Mouse (Mus musculus) Muller cell, postnatal 12 days (primary cell): ENCODE measurements around the gene Mfsd6l.

Experiments
- DNase-seq: peaks from one replicate; pipeline ENCODE4 v3.0.0-alpha.2; 2015; ENCODE audit errors: inconsistent ontology term

The Mfsd6l gene

GRCm38 (mm10) chr11:68555918-68556584 lies at the start of gene Mfsd6l:
TSS of gene Mfsd6l (plus strand) at chr11:68556186.
- DNase-seq = no peak

- no peak for DNase-seq
Measured at GRCm38 (mm10) chr11:68507246-68507645, 48.7 kb upstream of the Mfsd6l start.

DNA sequence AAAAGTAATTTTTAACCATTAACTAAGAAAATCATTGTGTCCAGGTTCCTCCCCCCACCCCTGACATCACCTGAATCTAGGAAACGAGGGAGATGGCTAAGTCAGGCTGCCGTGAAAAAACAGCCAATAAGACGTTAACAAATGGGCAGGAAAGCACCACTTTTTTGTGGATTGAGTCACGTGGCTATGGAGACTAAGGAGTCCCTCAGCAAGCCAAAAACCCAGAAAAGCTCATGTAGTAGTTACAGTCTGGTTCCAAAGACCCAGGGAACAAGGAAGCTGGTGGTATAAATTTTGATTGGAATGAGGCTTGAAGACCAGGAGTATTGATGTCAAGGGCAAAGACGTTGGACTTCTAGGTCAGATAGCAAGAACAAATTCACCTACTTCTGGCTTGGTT lies 47.4 kb upstream of the Mfsd6l start:
- DNase-seq = no peak

- DNase-seq = no peak
Measured at GRCm38 (mm10) chr11:68509194-68509593, 46.8 kb upstream of the Mfsd6l start.

DNA sequence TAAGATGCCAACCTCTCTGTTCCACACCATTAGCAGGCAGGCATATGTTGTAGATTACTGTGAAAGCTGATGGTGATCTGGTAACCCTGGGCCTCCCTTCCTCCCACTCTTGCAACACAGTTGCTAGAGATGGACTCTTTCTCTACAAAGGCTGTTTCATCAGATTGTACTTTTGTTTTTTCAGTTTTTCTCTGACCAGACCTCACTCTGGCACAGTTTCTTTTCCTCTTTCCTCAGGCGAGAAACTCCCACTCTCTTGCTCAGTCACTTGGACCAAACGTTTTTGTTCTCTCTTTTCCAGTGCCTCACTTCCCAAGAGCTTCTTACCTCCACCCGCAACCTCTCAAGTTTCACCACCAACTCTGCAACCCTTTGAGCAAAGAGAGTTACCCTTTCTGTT lies 42.0 kb upstream of the Mfsd6l start:
- DNase-seq = no peak

- no peak for DNase-seq
Measured at GRCm38 (mm10) chr11:68519362-68519761, 36.6 kb upstream of the Mfsd6l start.

DNA sequence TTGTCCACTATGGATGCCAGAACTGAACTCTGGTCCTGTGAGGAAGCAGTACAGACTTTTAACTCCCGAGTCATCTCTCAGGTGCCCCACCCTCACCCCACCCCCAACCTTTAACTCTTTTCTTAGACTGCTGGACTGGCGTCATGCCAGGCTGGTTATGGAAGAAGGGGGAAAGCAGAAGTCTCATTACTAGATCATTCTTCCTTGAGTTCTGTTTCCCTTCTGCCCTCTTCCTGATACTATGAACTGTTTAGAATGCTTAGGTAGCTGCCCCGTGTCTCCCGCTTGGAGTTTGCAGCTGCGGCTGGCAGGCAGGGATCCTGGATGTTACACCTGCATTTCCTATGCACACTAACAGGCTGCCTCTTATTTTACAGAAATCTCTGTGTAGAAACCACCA lies 36.2 kb upstream of the Mfsd6l start:
- no peak for DNase-seq

GRCm38 (mm10) chr11:68520439-68520838 lies 35.5 kb upstream of the Mfsd6l start:
- no peak for DNase-seq

DNA sequence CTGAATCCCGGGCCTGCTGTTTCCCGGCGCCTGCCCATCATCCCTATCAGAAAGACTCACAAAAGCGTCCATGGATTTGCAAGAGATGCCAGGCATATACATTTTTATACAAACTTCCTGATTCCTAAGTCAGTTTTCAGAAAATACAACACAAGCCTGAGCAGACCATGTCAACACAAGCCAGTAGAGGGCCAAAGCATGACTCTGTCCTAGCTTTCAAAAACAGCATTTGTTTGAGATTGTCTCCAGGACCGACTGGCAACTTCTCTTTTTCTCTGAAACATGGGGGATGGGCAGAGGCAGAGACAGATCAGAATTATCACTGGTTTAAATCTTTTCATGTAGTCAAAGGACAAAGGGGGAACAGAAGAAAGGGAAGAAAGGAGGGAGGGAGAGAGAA lies 34.6 kb upstream of the Mfsd6l start:
- no peak for DNase-seq

DNA sequence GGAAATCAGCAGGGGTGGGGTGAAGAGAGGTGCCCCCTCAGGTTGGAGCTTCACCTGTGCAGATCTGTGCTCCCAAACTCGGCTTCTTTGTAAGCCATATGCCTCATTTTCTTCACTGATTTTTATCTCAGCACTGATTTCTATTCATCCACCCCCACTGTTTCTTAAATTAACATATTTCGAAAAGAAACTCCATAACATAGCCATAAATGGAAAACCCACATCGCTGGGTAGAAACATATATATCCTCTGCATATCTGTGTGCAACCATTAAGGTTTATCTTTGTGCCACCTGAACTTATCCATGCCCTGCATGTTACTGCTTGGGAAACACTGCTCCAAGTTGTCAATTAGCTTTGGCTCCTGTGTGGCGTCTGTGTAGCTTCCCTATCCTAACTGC lies 29.5 kb upstream of the Mfsd6l start:
- DNase-seq = no peak

DNA sequence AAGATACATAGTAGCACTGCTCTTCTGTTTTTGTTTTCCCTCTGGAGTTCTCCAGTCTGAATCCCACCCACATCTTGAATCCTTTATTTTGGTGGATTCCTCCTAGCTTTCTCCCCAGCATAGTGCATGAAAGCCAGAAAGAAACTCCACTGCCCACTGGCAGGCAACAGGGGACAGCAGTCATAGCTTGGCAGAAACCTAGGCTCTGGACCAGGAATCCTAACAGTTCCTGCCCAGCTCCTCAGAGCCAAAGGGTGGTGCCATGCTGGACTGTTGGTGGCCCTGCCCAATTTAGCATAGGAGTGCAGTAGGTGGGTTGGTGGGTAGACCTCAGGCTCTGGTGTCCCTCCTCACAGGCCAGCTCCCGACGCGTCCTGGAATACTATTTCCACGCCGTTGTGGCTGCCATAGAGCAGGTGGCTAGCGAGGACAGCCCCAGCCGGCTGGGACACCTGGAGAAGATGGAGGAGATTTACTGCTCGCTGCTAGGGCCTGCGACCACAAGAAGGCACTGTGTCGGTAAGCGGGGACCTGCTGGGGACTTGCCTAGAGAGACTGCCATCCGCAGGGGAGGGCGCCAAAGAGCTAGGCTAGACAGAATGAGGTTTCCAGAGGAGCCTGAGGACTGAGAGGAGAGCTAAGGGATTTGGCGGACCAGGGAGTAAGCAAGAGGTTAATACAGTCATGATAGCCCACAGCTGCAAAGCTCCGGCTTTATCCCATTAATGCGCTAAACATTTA lies 24.8 kb upstream of the Mfsd6l start:
- DNase-seq = peak; percentile 30

DNA sequence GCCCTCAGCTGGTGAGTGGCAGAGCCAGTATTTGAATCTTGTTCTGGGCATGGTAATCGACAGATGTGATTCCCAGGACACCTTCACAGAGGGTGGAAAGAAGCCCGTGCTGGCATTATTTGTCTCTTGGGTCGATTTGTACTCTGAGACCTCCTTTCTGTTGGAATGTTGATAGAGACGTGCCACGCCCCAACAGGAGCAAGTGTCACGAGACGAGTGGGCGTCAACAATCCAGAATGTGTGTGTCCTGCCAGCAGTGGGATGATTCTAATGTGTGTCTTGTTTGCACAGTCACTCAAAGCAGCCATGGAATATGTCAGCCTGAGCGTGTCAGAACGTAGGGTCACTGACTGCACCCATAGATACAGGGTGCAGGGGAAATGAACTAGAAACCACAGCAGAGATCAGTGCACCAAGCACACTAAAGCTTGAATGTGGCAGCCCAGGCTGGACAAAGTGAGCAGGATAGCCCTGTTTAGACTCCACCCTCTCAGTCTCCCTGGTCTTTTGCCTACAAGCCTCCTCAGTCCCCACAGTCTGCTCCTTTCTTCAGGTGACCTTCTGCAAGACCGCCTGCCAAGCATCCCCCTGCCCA lies 23.9 kb upstream of the Mfsd6l start:
- no peak for DNase-seq

- no peak for DNase-seq
Measured at GRCm38 (mm10) chr11:68532773-68533172, 23.2 kb upstream of the Mfsd6l start.

GRCm38 (mm10) chr11:68533971-68534475 lies 22.0 kb upstream of the Mfsd6l start:
- no peak for DNase-seq

DNA sequence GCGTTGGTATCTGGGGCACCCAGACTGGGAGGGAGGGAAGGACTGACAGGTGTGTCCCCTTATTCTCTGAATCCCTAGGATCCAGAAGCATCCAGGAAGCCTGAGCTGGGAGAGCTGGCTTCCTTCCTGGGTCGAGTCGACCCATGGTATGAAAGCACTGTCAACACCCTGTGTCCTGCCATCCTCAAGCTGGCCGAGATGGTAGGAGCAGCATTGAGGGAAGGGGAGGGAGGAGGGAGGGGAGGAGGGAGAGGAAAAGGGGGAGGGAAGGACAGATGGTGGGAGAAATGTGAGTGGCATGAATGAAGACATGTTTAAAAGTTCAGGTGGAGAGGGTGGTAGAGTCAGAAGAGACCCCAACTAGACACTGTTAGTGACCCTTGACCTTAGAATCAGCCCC lies 20.0 kb upstream of the Mfsd6l start:
- no peak for DNase-seq

- DNase-seq = peak; percentile 20
Measured at GRCm38 (mm10) chr11:68536465-68536864, 19.5 kb upstream of the Mfsd6l start.

GRCm38 (mm10) chr11:68539621-68540020 lies 16.4 kb upstream of the Mfsd6l start:
- DNase-seq = no peak

DNA sequence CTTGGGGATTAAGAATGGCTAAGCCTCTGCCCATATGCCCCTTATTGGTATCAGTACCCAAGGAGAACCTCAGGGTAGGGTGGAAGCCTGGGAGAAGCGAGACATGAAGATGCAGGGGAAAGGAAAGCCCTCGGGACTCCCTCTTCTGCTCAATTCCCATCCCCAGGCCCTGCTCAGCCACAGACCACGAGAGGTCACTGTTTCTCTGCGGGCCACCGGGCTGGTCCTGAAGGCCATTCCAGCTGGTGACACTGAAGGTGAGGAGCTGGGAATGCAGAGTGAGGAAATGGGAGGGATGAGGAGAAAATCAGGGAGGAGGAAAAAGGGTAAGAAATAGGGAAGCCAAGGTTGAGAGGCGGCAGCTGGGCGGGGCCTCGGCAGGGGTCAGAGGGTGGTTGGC lies 11.4 kb upstream of the Mfsd6l start:
- peak; percentile 32 for DNase-seq

DNA sequence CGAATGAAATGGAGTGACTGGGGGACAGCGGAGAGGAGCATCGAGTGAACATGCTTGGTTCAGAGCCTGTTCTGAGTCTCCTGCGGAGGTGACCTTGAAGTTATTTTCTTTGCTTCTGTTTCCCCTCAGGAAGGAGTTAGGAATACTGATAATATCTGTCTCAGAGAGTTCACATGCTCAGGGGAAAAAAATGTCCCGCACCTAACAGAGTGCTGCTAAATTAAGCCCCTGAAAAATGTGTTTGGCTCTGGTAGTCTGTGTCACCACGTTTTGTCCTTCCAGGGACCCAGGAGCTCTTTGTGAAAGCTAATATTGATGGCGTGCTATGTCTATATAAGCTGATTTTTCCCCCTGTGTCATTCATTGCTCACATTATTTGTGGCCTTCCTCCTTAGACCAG lies 10.8 kb upstream of the Mfsd6l start:
- no peak for DNase-seq

- no peak for DNase-seq
Measured at GRCm38 (mm10) chr11:68545682-68546222, 10.2 kb upstream of the Mfsd6l start.

DNA sequence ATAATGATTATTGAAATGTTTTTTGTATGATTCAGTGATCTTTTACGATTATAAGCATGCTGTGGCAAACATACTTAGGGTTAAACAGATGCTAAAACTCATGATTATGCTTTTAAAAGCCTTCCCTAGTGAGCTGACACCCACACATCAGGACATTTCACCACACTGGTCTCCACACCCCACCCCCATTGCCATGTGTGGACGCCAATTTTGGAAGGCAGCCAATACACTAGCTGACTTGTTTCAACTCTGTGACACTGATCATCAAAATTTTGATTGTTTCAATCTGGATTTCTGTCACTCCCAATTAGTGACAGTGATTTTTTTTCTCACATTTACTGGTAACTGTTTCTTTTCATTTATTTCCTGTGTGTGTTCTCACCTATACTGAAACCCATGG lies 8.5 kb upstream of the Mfsd6l start:
- no peak for DNase-seq

- no peak for DNase-seq
Measured at GRCm38 (mm10) chr11:68549597-68549996, 6.4 kb upstream of the Mfsd6l start.

- no peak for DNase-seq
Measured at GRCm38 (mm10) chr11:68550358-68550757, 5.6 kb upstream of the Mfsd6l start.
